Mouse (Mus musculus): ENCODE results near the gene Tmem177.

The Tmem177 gene

GRCm38 (mm10) chr1:119886320-119886719 is 26.7 kb downstream of the Tmem177 start:
- DNase-seq = no peak

DNA sequence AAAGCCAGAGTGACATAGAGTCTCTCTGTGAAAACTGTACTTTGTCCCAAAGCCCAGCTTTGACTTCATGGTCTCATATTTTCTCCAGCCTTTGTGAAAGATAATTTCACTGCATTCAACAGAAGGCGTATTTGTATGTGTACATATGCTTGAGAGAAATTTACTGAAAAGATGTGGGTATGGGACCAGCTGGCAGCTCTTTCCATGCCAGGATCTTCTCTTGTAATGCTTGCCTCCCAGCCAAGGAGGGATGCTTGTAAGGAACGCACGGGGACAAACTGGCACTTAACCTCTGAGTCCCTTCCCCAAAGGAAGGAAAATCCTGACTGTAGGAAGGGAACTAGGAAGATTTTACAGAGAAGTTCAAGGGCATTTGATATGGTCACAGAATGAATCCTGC is 28.7 kb downstream of the Tmem177 start:
- no peak for DNase-seq

DNA sequence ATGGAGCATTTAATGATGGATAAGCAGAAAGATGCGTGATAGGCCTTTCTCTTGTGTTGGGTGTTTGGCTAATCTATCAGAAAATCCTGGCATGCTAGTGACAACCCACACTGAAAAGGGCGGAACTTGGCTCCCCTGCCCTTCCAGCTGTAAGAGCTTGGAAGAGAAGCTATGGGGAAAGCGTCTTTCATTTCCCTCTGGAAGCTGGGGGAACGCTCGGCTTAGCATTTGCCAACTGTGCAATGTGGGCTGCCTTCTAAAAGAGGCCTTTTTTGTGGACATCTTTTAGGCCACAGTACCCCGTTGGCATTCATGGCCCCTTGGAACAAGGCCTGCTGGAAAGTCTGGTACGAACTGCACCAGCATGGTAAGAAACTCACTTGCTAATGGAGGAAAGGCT is 34.1 kb downstream of the Tmem177 start:
- DNase-seq = peak; percentile 30

DNA sequence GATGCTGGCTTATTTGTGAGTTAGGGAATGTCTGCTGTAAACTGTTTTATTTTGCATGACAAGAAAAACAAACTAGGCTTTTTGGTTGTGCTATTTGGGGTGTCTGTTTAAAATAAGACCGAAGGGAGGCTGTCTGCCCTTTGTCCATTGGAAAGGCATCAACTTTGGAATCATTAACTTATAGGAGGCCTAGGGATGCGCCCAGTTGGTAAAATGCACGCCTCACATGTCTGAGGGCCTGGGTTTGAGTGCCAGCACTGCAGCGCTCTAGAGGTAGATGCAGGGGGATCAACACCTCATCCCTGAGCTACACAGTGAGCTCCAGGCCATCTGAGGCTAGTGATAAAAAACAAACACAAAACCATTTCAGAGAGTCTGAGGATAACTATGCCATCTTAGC is 35.5 kb downstream of the Tmem177 start:
- DNase-seq = no peak

DNA sequence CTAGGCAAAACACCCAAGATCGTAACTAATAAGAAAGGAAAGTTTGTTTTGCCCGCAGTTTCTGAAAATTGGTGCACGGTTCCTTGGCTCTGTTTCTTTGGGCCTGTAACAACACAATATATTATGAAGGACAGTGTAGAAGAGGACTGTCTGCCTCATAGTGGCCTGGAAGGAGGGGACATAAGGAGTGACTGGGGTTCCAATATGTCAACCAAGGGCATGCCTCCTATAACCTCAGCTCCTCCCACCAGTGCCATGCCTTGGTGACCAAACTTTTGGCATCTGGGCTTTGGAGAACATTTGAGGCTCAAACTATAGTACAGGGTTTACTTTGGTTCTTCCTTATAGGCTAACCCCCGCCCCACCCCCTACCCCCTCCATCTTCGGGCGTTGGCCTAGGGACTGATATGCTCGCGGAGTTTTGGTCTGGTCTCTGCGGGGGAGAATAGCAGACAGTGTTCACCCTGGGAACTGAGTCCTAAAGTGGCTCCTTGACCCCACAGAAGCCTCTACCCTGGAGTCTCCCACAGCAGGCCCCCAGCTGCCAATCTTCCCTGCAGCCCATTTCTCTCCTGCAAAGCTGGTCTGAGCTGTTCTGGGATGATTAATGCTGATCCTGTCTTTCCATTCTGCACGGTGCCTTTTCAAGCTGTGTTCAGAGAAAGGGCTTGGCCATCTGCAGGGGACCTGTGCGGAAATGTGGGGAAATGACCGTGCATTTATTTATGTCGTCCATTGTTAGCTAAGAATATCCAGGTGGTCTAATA is 44.4 kb downstream of the Tmem177 start:
- DNase-seq = no peak

DNA sequence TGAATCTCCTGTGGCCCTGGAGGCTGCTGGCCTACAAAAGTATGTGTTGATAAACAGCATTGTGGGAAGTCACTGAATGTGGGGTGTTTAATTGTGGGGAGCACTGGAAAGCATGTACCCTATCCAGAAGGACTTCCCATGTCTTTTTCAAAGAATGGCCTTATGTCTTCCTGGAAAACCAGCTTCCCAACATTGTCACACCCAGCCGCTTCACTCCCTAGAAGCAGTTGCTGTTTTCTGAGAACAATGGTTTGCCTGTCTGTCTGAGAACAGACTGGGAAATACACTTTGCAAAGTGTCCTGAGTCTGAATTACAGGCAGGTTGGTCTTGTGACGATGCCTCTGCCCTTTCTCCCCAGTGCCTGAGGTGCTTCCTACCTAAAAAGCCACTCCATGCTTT is 45.7 kb downstream of the Tmem177 start:
- no peak for DNase-seq

GRCm38 (mm10) chr1:119865311-119865710 is 47.7 kb downstream of the Tmem177 start:
- DNase-seq = no peak

DNA sequence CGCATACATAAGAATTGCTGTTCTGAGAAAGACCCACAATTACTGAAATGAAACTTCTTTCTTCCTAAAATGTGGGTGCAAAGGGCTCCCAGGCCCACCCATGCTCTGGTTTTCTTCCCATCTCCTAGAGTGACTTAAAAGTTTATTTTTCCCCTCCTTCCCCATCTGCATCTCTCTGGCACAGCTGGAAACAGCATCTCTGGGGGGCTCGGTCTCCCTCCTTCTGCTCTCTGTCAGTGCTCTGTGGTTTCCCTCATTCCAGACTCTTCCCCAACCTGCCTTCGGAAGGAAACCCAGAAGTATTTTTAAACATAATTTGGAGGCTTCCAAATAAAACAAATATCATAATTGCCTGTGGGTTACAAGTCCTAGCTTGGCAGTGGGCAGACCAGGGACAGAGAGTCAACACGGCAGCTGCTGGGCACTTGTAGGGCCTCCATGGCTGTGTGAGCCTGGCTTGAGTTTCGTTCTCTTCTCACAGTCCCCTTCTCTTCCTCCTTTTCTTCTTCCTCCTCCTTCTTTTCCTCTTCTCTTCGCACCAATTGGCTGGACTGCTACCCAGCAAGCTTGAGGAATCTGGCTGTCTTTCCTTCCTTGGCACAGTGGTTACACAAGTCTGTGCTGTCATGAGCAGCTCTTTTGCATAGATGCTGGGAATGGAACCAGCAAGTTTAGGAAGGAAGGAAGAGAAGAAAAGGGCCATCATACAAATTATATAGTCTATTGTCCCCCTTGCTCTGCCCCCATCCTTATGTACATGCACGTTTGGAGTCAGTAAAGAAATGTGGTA is 49.3 kb downstream of the Tmem177 start:
- DNase-seq = no peak

GRCm38 (mm10) chr1:119859566-119859965 is 53.4 kb downstream of the Tmem177 start:
- no peak for DNase-seq

Data from kidney, postnatal 10 days (tissue).